Mouse (Mus musculus): ENCODE measurements around the gene Gapdhs.

- TF ChIP-seq CTCF (IDR thresholded peaks at IDR 0.05; ENCODE audit: low read depth): no peak
- TF ChIP-seq EP300 (IDR thresholded peaks at IDR 0.05; ENCODE audit: low read depth): no peak
Measured at GRCm38 (mm10) chr7:30717716-30718046, 25.8 kb downstream of the Gapdhs start.
